Mouse (Mus musculus) cerebellum, adult 11 months (tissue): ENCODE results near the gene Cpvl.

Experiments used
- DNase-seq: peaks from one replicate; pipeline ENCODE4 v3.0.0; 2022

Cpvl gene

DNA sequence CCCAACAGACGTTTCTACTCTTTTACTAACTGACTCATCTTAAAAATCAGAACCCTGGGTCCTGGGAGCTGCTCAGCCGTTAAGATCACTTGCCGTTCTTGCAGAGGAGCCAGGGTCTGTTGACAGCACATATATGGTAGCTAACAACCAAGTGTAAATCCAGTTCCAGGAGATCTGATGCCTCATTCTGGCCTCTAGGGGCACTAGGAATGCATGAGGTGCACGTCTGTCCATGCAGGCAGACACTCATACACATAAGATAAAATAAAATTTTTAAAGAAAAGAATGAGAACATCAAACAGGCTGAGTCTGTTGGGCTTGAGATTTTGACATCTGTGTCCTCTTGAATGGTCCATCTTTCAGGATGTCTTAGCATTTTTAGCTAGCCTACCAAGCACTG, 48.6 kb downstream of the Cpvl start:
- no peak for DNase-seq

DNA sequence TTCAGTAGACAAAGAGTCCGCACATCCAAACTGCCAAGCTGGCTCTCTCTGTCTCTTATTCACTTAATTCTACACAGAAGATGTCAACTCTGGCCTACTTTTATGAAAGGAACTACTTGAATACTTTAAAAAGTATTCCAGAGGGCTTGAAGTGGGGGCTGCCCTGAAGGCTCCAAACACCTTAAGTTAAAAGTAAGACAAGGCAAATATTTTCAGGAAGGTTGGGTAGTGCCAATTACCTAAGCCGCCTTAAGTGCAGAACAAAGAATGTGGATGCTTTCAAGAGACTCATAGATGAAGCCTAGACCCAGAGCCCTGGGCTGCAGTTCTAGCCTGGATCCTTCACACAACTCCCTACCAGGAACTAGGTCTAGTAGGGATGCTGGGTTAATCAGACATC, 52.3 kb downstream of the Cpvl start:
- no peak for DNase-seq

DNA sequence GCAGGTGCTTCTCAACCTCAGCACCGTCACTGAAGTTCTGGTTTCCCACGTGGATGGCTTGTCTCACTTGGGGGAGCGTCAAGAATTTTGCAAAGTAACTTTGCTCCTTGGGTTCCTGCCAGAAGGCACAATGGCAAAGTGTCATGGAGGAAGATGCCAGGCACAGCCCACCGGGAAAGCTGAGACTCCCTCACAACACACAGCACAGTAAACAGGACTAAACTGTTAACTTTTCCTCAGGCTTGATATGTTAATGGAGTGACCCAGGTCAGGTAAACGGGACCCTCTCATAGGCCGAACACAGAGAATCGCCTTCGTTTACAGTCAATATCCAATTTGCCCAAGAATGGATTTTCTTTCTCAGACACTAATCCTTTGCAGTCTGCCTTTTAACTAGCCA, 53.3 kb downstream of the Cpvl start:
- no peak for DNase-seq

DNA sequence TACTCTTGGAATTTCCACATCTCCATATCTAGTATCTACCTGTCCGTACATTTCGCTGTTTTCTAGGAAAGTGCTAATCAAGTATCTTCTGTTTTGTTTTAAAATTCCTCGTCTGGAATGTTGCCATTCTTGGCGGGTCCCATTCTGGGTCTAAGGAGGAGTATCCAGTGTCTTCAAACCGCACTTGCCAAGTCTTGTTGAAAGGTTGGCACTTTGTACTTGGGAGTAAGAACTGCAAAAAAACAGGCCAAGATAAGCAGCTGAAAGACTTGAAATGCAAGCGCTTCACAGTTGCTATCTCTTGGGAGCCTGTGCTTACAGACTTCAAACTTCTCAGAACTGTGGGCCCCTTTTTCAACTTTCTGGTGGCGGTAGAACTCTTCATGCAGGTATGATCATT, 58.4 kb downstream of the Cpvl start:
- DNase-seq, result no peak

DNA sequence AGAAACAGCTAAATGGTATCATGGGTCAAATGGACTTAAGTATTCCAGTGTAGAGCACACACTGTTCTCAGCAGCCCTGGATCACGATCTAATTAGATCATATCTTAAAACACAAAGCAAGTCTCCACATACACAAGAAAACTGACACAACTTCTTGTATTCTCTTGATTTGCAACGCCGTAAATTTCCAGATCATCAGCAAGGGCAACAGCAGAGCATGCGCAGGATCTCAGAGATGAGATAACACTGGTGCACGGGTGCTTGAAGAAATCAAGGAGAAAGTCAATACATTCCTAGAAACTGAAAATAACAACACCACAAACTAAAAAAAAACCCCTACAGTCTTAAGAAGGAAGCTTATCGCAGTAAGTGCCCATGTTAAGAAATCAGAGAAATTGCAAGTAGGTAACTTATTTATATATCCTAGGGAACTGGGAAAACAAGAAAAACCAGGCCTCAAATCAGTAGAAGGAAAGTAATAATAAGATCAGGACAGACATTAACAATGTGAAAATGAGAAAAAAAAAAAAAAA, 61.4 kb downstream of the Cpvl start:
- DNase-seq, result no peak

DNA sequence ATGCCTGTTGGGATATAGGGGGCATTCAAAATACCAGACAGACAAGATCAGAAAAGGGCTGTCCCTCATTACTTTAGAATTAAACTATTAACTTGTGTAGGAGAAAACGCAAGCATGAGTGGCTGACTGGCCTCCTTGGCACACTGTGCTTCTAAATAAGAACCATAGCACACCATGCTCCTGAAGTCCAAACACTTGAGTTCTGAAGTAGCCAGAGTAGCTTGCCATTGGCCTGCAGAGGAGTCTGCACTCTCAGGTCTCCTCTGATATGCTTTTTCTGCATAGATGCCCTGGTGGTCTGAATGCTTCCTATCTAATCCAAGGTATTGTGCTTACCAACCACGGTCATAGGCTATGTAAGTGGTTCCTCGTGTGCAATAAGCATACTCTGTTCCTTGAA, 63.1 kb downstream of the Cpvl start:
- no peak for DNase-seq

DNA sequence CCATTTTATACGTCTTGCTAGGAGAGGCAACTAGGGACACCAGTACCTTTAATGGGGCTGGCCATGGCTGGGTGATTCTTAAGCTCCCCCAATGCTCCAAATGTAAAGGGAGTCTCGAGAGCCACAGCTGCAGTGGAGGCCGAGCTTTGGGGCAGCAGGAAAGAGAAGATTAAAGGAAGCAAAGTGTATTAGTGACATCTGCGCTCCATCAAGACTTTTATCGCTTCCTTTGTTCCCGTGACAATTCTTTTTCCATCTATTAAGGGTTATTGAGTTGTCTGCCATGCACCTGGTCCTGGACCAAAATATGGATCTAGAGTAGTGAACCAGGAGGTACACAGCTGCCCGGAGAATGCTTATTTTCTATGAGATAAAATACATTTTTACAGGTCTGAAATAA, 65.3 kb downstream of the Cpvl start:
- no peak for DNase-seq

DNA sequence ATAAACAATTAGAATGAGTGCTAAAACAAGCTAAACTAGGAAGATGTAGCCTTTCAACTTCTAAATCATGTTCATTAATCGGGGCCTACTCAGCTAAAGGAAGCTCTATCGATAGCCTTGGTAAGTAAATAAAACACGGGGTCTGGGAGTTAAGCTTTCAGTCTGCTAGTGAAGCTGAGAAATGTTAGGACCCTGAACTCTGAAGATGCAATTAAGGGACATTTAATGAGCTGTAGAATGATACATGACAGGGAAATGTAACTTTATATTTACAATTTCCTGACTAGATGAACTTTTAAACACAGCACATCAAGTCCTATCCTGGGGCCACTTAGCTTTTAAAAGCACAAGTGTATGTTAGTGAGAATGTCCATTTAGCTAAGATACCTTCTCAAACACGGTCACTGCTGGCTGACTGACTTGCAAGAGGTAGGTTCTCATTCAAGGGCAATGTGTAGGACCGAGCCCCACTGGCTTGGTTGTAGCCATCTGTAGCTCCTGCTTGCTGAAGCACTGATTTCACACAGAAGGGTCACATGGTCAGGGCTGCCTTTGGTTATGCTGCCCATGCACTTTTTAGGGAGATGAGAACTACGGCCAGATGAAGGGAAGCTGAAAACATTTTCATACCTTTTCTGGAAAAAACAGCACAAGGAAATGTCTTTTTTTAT, 66.2 kb downstream of the Cpvl start:
- no peak for DNase-seq

DNA sequence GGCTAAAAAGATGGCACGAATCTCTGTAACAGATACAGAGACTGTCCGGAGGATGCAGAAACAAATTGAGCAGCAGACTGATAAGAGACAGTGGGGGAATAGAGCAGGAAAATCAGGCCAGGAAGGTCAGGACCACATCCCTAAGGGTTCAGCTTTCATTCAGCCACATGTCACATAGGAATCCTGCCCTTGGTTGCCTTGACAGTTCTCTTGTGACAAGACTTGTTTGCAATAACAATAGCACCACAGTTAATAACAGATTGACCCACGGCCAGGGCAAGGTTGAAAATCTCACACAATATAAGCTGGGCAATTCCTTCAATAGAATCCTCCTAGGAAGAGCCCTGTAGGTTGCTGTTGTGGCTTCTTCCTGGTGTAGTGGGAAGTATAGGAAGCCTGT, 68.5 kb downstream of the Cpvl start:
- no peak for DNase-seq

DNA sequence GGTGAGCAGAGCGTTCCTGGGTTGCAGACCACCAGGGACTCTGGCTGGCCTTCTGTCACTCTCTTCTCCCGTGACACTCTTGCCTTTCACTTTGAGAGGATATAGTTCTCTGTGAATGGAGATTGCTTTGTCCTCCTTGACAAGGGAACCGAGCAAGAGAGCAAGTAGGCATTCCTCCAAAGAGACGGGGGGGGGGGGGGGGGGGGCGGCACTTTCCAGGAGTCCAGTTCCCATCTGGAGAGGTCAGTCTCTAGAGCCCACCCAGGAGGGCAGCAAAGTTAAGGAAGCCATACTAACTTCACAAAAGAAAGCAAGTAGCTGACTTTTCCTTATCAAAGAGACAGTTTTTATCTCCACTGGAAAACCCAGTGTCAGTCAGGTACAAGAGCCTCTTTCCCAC, 69.0 kb downstream of the Cpvl start:
- DNase-seq, result no peak

DNA sequence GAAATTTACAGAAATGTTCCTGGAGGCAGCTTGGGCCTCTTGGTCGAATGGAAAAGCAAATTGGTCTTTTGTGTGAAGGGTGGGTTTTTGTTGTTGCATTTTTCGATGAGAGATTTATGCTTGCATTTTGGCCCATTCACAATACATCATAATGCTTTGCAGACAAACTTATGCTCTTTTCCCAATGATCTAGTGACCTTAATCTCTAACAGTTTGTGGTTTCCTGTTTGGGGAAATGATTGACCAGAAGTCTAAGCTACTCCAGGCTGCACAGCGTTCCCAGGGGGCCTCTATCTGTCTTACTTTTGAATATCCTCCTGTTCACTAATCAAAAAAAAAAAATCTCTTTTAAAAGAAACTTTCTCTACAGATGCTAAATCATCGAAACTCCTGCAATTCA, 71.6 kb downstream of the Cpvl start:
- DNase-seq, result no peak

DNA sequence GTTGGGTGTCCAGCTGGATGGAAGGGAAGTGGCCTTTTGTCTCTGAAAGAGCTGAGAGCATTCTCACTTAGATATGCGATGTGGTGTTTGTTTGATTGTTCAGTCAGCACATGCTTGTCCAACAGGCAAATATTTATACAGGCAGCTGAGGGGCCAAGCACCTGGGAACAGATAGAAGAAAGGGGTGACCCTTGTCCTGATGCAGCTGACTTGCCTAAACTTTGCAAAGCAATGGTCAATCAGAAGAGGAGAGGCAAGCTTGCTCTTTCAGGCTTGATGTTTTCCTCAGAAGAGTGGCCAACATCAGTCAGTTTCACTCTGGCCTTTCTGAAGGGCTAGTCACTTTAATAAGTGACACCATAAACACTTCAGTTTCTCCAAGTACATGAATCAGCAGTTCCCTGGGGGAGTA, 72.4 kb downstream of the Cpvl start:
- DNase-seq, result no peak

DNA sequence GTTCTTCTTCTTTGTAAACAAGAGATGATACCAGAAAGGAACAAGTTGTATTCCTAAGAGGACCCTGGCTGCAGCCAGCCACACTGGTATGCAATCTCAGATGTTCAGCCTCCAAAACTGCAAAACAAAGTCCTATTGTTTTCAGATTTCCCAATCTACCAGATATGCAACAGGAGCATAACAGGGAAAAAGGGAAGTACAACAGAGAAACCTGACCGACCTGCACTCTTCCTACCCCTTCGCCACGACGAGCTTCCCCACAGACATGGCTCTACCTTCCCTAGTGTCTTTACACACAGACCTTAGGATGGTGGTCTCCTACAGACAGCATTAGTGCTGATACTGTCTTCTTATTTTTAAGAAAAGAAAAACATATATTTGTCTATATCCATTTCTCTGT, 72.9 kb downstream of the Cpvl start:
- no peak for DNase-seq

DNA sequence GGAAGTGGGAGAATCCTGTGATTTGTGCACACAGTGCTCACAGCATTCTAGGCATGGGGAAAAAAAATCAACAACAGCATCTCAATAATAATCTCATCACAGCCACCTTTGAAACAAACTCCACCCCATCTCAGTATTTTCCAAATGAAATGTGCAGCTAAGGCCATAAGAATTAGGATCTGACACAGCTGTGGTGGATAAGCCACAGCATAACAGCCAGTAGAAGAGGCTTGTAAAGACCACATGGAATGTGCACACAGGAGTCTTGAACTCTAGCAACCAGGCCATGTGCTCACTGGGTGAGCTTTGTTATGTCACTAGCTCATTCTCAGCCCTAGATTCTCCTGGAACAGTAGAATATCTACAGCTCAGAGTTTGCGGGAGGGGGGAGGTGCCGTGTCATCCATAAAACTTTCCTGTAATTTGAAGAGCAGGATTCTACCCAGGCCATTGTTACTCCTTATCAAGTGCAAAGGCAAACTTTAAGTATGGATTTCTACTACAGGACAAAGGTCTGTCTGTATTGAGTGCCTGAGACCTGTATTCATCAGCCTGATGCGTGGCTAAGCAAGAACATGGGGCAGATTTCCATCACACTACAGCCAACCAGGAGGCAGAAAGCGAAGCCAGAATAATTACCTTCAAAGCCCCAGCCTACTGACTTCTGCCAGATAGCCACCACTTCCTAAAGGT, 73.6 kb downstream of the Cpvl start:
- no peak for DNase-seq

DNA sequence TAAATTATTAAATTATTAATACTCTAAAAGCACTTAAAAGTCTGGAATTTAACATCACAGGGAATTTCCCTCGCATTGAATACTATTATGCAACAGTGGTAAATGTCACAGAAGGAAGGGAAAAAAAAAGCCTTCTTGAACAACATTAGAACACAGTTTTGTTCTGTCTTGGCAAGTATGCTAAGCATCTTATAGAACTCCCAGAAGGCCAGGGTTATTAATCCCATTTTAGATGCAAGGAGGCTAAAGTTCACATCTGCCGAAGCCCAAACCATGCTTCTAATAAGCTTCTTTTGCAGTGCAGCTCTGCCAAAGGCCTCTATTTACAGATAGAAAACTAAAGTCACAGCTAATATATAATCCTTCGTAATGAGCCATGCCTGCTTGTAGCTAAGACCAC, 74.3 kb downstream of the Cpvl start:
- no peak for DNase-seq

DNA sequence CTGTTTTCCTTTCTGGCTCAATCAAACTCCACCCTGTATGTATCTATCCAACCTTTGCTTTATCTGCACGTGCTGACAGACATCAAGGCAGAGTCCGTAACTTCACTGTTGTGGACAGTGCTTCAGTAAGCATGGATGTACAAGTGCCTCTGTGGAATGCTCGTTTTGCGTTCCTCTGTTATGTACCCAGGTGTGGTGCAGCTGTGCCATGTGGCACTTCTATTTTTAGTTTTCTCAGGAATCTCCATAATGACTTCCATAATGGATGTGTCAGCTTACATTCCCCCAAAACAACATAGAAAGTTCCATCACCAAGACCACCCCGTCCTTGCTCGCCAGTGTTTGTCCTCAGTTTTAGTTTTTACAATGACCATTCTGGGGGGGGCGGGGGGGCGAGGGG, 76.7 kb downstream of the Cpvl start:
- DNase-seq, result no peak

DNA sequence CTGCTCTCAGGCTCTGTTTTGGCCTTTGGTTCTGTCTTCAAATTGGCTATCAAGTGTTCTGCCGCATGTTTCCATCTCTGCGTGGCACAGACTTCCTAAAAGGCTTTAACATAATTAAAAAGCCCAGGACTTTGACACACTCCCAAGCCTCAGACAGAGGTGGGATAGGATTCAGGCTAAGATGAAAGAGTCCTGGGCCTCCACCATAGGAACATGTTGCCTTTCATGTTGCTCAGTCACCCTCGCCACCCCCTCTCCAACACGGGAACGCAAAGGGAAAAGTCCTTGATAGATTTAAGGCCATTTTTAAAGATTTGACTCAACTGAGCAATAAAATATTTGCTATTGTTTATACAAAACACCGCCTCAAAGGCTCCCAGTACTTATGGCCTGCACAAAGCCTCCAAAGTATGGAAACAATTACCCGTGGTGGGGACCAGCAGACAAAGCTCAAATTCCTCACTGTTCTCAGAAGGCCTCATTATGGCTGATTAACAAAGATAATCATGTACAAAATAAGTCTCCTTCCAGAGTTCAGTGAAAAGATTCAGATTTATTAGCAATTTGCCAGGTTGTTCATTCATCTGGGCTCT, 80.5 kb downstream of the Cpvl start:
- DNase-seq, result no peak

DNA sequence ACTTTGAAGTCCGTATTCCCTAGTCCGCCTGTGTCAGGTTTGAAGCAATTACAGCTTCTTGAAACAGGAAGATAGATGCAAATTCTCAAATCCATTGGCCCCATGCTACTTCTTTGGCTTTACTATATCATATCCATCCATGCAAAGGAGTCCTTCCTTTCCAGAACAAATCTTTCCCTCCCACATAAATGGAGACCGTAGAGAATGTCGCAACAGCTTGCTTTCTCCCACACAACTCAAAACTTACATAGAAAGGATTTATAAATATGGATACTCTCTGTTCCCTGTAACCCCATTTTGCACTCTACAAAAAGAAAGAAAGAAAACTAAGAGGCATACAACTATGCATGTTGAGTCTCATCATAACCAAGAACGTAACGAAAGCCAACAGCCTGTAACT, 81.3 kb downstream of the Cpvl start:
- no peak for DNase-seq

DNA sequence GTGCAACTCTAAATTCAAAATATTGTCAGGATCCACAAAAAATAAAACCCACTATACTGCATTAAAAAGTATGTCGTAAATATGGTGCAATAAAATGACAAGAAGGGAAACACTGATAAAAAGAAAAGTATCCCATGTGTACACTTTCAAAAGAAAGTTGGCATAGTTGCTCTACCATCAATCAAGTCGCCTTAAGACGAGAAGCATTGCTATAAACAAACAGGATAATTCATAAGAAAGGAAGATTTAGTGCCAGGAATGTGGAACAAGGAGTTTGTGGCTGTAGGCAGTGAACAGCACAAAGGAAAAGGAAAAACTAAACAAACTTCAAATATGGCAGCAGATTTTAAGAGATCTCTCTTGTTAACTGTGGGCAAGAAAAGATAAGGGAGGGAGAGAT, 84.7 kb downstream of the Cpvl start:
- DNase-seq, result no peak

DNA sequence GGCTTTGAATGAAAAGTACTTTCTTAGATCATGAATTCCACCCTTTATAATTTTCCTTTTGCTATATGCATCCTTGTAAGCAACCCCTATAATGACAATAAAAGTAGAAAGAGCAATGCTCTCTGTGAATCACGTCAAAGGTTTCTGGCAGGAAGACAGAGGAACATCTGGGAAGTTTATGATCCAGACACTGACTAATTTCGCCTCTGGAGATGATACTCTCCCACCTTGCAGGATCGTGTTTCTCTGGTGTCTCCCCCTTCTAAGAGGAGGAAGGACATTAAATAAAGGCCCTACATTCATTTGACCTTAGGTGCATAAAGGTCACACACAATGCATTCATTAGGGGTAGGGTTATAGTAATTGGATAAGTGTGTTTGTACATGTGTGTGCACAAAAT, 87.4 kb downstream of the Cpvl start:
- DNase-seq, result no peak

DNA sequence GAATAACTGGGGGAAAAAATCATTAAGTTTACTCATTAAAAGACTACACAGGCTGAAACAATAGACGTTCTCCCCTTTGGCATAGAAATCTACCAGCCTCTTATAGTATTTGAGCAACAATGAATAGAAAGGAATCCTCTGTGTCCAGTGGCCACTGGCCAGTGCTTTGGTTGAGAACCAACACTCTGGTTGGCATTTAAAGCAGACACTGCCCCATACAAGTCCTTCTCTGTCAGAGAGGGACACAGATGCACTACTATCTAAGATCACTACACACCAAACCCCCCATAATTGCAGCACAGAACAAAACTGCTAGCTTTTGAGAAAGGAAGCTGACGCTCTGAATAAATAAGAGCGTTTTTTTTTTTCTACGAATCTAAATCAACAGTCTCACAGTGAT, 93.5 kb downstream of the Cpvl start:
- no peak for DNase-seq

DNA sequence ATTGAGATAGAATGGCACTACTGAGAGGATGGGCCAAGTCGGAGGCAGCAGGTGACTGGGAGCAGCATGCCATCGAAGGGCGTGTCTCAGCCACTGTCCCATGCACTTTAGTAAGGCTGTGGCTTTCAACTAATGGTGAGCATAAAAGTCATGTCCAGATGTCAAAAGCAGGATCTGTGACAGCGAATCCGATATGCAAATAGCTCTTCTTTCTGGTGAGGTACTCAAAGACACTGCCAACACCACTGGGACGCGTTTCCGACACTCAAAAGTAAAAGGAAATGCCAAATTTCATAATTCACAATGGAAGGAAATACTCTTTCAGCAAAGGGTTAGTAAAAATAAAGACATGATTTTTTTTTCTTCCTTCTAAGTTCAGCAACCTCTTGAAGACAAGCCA, 94.0 kb downstream of the Cpvl start:
- DNase-seq, result no peak

DNA sequence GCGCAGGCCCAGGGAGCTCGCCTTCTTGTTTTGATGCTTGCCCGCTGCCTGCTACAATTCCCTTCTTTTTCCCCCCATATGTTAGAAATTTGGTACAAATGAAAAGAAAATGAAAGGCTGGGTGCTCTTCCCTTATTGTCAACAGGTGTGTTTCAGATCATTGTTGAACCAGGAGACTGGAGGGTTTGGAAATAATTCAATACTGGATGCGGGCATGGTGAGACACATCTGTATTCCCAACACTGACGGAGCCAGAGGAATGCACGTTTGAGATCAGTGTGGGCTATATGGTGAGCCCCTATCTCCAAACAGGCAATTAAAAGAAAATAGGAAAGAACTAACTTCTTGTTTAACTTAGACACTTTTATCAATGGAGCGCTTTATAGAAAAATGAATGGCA, 95.1 kb downstream of the Cpvl start:
- no peak for DNase-seq

DNA sequence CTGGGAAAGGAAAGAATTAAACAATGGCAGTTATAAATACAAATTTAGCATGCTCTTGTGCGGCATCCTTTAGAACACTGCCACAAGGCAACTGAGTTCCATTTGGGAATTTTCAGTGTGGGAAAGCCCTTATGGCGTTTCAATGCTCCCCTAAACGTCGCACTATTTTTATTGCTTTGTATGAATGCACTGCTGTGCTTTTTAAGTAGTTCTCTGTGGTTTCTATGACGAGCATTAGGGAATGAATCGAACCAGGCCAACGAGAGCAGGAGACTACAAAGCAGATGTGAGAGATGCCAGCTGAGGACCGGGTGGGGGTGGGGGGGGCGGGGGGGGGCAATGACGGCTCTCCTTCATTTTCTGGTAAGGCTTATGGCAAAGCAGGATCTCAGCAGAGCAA, 96.8 kb downstream of the Cpvl start:
- no peak for DNase-seq

DNA sequence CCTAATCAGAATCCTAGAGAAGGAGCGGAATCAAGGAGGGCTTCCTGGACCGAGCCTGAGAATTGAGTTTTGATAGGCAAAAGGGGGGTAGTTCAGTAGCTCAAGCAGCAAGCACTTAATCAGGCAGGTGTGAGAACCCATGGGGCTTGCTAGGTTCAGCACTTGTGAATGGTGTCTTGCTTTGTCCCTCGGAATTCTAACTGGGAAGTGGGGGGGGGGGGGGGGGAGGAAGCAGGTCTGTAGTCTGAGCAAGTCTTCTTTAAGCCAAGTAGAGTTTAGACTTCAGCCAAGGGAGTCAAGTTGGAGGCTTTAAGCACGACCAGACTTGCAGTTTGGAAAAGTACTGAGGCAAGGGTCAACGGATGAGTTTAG, 97.2 kb downstream of the Cpvl start:
- no peak for DNase-seq
